Mouse (Mus musculus): ENCODE data around the gene Trappc11. TPM values are rescaled to one million over a fixed set of nuclear protein-coding genes. Genes with fewer than 3 reads are reported as not detected.
"Not testable (repeated sequence)": the region's sequence is repeated elsewhere in the genome, so short reads cannot be mapped to it uniquely, and the experiment has no call there.

Gene Trappc11
- polyA plus RNA-seq, 1 experiment, result 17.2 TPM

GRCm38 (mm10) chr8:47493106-47493505, 40.2 kb downstream of the Trappc11 start:
- H3K27me3 ChIP-seq (ENCODE audit: control insufficient read depth, insufficient read depth, low read length), result no peaks in the 10 kb centered on the region
- no peak for TF ChIP-seq POLR2A (IDR thresholded peaks at IDR 0.05; ENCODE audit: control insufficient read depth, low read depth, low read length)
- no peak for TF ChIP-seq CTCF (IDR thresholded peaks at IDR 0.05; ENCODE audit: control insufficient read depth, insufficient read depth, insufficient replicate concordance, low read depth, low read length)
- no peak overlapping the region for H3K27ac ChIP-seq (ENCODE audit: control insufficient read depth, insufficient read depth, low read depth, low read length)
- no peaks in the 10 kb centered on the region for H3K4me1 ChIP-seq (ENCODE audit: control insufficient read depth, insufficient read depth, low read length)
- peaks cover 3% of the 10 kb centered on the region for H3K36me3 ChIP-seq (ENCODE audit: control insufficient read depth, insufficient read depth, low read length)
- no peak overlapping the region for H3K4me3 ChIP-seq (ENCODE audit: control insufficient read depth, low read depth, low read length)

GRCm38 (mm10) chr8:47487231-47487630, 46.0 kb downstream of the Trappc11 start:
- no peaks in the 10 kb centered on the region for H3K4me1 ChIP-seq (ENCODE audit: control insufficient read depth, insufficient read depth, low read length)
- H3K4me3 ChIP-seq (ENCODE audit: control insufficient read depth, low read depth, low read length), result no peak overlapping the region
- no peaks in the 10 kb centered on the region for H3K36me3 ChIP-seq (ENCODE audit: control insufficient read depth, insufficient read depth, low read length)
- no peak overlapping the region for H3K27ac ChIP-seq (ENCODE audit: control insufficient read depth, insufficient read depth, low read depth, low read length)
- TF ChIP-seq POLR2A (IDR thresholded peaks at IDR 0.05; ENCODE audit: control insufficient read depth, low read depth, low read length), result no peak
- TF ChIP-seq CTCF (IDR thresholded peaks at IDR 0.05; ENCODE audit: control insufficient read depth, insufficient read depth, insufficient replicate concordance, low read depth, low read length), result no peak
- no peaks in the 10 kb centered on the region for H3K27me3 ChIP-seq (ENCODE audit: control insufficient read depth, insufficient read depth, low read length)

GRCm38 (mm10) chr8:47482354-47483071, 50.8 kb downstream of the Trappc11 start:
- Histone ChIP-seq H3K27ac (ENCODE audit: control insufficient read depth, insufficient read depth, low read depth, low read length) (no peak overlapping the region), H3K4me1 (ENCODE audit: control insufficient read depth, insufficient read depth, low read length) (peaks cover 7% of the 10 kb centered on the region), H3K27me3 (ENCODE audit: control insufficient read depth, insufficient read depth, low read length) (no peaks in the 10 kb centered on the region), H3K4me3 (ENCODE audit: control insufficient read depth, low read depth, low read length) (no peak overlapping the region), H3K36me3 (ENCODE audit: control insufficient read depth, insufficient read depth, low read length) (no peaks in the 10 kb centered on the region)
- TF ChIP-seq POLR2A (IDR thresholded peaks at IDR 0.05; ENCODE audit: control insufficient read depth, low read depth, low read length) (no peak), CTCF (IDR thresholded peaks at IDR 0.05; ENCODE audit: control insufficient read depth, insufficient read depth, insufficient replicate concordance, low read depth, low read length) (no peak)

- Histone ChIP-seq H3K27me3 (ENCODE audit: control insufficient read depth, insufficient read depth, low read length) (no peaks in the 10 kb centered on the region), H3K27ac (ENCODE audit: control insufficient read depth, insufficient read depth, low read depth, low read length) (no peak overlapping the region), H3K36me3 (ENCODE audit: control insufficient read depth, insufficient read depth, low read length) (no peaks in the 10 kb centered on the region), H3K4me1 (ENCODE audit: control insufficient read depth, insufficient read depth, low read length) (peaks cover 7% of the 10 kb centered on the region), H3K4me3 (ENCODE audit: control insufficient read depth, low read depth, low read length) (no peak overlapping the region)
- TF ChIP-seq POLR2A (IDR thresholded peaks at IDR 0.05; ENCODE audit: control insufficient read depth, low read depth, low read length), result no peak
- TF ChIP-seq CTCF (IDR thresholded peaks at IDR 0.05; ENCODE audit: control insufficient read depth, insufficient read depth, insufficient replicate concordance, low read depth, low read length), result no peak
These were observed 53.2 kb downstream of the Trappc11 start for GRCm38 (mm10) chr8:47480039-47480438.

GRCm38 (mm10) chr8:47461650-47462049, 71.6 kb downstream of the Trappc11 start:
- H3K4me3 ChIP-seq (ENCODE audit: control insufficient read depth, low read depth, low read length), result no peak overlapping the region
- no peaks in the 10 kb centered on the region for H3K27me3 ChIP-seq (ENCODE audit: control insufficient read depth, insufficient read depth, low read length)
- H3K27ac ChIP-seq (ENCODE audit: control insufficient read depth, insufficient read depth, low read depth, low read length), result no peak overlapping the region
- H3K4me1 ChIP-seq (ENCODE audit: control insufficient read depth, insufficient read depth, low read length), result peaks cover 6% of the 10 kb centered on the region; the same call in 1 of the 2 replicates
- H3K36me3 ChIP-seq (ENCODE audit: control insufficient read depth, insufficient read depth, low read length), result no peaks in the 10 kb centered on the region
- TF ChIP-seq POLR2A (IDR thresholded peaks at IDR 0.05; ENCODE audit: control insufficient read depth, low read depth, low read length), result no peak
- no peak for TF ChIP-seq CTCF (IDR thresholded peaks at IDR 0.05; ENCODE audit: control insufficient read depth, insufficient read depth, insufficient replicate concordance, low read depth, low read length)

- H3K27ac ChIP-seq (ENCODE audit: control insufficient read depth, insufficient read depth, low read depth, low read length), result no peak overlapping the region
- no peaks in the 10 kb centered on the region for H3K27me3 ChIP-seq (ENCODE audit: control insufficient read depth, insufficient read depth, low read length)
- TF ChIP-seq CTCF (IDR thresholded peaks at IDR 0.05; ENCODE audit: control insufficient read depth, insufficient read depth, insufficient replicate concordance, low read depth, low read length), result no peak
- no peak for TF ChIP-seq POLR2A (IDR thresholded peaks at IDR 0.05; ENCODE audit: control insufficient read depth, low read depth, low read length)
- H3K4me1 ChIP-seq (ENCODE audit: control insufficient read depth, insufficient read depth, low read length), result peaks cover 6% of the 10 kb centered on the region; the same call in 1 of the 2 replicates
- H3K4me3 ChIP-seq (ENCODE audit: control insufficient read depth, low read depth, low read length), result no peak overlapping the region
- H3K36me3 ChIP-seq (ENCODE audit: control insufficient read depth, insufficient read depth, low read length), result no peaks in the 10 kb centered on the region
These were observed 74.0 kb downstream of the Trappc11 start for GRCm38 (mm10) chr8:47459216-47459749.

GRCm38 (mm10) chr8:47458591-47458990, 74.7 kb downstream of the Trappc11 start:
- peak overlapping the region; percentile 63 for H3K4me3 ChIP-seq (ENCODE audit: control insufficient read depth, low read depth, low read length)
- TF ChIP-seq POLR2A (IDR thresholded peaks at IDR 0.05; ENCODE audit: control insufficient read depth, low read depth, low read length) (no peak), CTCF (IDR thresholded peaks at IDR 0.05; ENCODE audit: control insufficient read depth, insufficient read depth, insufficient replicate concordance, low read depth, low read length) (no peak)
- no peak overlapping the region for H3K27ac ChIP-seq (ENCODE audit: control insufficient read depth, insufficient read depth, low read depth, low read length)
- no peaks in the 10 kb centered on the region for H3K36me3 ChIP-seq (ENCODE audit: control insufficient read depth, insufficient read depth, low read length)
- H3K27me3 ChIP-seq (ENCODE audit: control insufficient read depth, insufficient read depth, low read length), result no peaks in the 10 kb centered on the region
- H3K4me1 ChIP-seq (ENCODE audit: control insufficient read depth, insufficient read depth, low read length), result peaks cover 6% of the 10 kb centered on the region; the same call in 1 of the 2 replicates

GRCm38 (mm10) chr8:47449211-47449610, 84.1 kb downstream of the Trappc11 start:
- not testable (repeated sequence) for H3K27me3 ChIP-seq (ENCODE audit: control insufficient read depth, insufficient read depth, low read length); H3K4me1 ChIP-seq (ENCODE audit: control insufficient read depth, insufficient read depth, low read length); H3K4me3 ChIP-seq (ENCODE audit: control insufficient read depth, low read depth, low read length); H3K36me3 ChIP-seq (ENCODE audit: control insufficient read depth, insufficient read depth, low read length); H3K27ac ChIP-seq (ENCODE audit: control insufficient read depth, insufficient read depth, low read depth, low read length)

All from testis, adult 2 months (tissue).